Mouse (Mus musculus) ES-E14 (cell line): ENCODE data around the gene Slc7a6. TPM values are rescaled to one million over a fixed set of nuclear protein-coding genes. Genes with fewer than 3 reads are reported as not detected.
"Not testable (repeated sequence)": the region's sequence is repeated elsewhere in the genome, so short reads cannot be mapped to it uniquely, and the experiment has no call there.

ENCODE experiments used
- DNase-seq: peaks from one replicate; pipeline ENCODE4 v3.0.0-alpha.2; 2013; ENCODE audit warnings: low read depth, low spot score
- H3K27ac ChIP-seq: 2 replicates; pipeline ENCODE4 v1.5.1; 2012; ENCODE audit warnings: low read depth, mild to moderate bottlenecking, low read length, moderate library complexity, mixed read lengths; ENCODE audit not compliant: poor library complexity, insufficient read depth, severe bottlenecking
- H3K36me3 ChIP-seq: 2 replicates; pipeline ENCODE4 v1.6.1; 2012; ENCODE audit warnings: mild to moderate bottlenecking, low read length, moderate library complexity, mixed read lengths; ENCODE audit not compliant: control insufficient read depth, poor library complexity, insufficient read depth, severe bottlenecking
- H3K4me1 ChIP-seq, 2 experiments: fragments of 150-350 bp in 1 of 2; sonication (generic) in 1 of 2; 2 replicates each; pipeline ENCODE4 v1.6.1; 2012; ENCODE audit warnings: low read length in 2 of 2, mild to moderate bottlenecking in 1 of 2, mixed read lengths in 1 of 2; ENCODE audit not compliant: control insufficient read depth in 2 of 2, insufficient read depth in 2 of 2, poor library complexity in 1 of 2
- H3K4me3 ChIP-seq, 2 experiments: fragments of 150-350 bp in 1 of 2; sonication (generic) in 1 of 2; 2 replicates each; pipeline ENCODE4 v1.5.1; 2012; ENCODE audit warnings: low read length in 2 of 2, low read depth in 1 of 2, mild to moderate bottlenecking in 1 of 2, mixed read lengths in 1 of 2; ENCODE audit not compliant: insufficient read depth in 1 of 2, poor library complexity in 1 of 2, severe bottlenecking in 1 of 2
- H3K9ac ChIP-seq: 2 replicates; pipeline ENCODE4 v1.6.1; 2012; ENCODE audit warnings: low read depth, mild to moderate bottlenecking, low read length, mixed read lengths; ENCODE audit not compliant: poor library complexity, insufficient read depth, severe bottlenecking
- H3K9me3 ChIP-seq: fragments of 150-350 bp; sonication (generic); 2 replicates; pipeline ENCODE4 v1.6.1; 2012; ENCODE audit warnings: low read depth, mild to moderate bottlenecking, low read length; ENCODE audit not compliant: control insufficient read depth, insufficient read depth
- CHD2 ChIP-seq: IDR thresholded peaks from 2 replicates; pipeline ENCODE4 v1.6.1; 2014; ENCODE audit warnings: mild to moderate bottlenecking, low read depth, low read length, inconsistent platforms
- HCFC1 ChIP-seq: IDR thresholded peaks from 2 replicates; pipeline ENCODE4 v1.6.1; 2012; ENCODE audit warnings: low read length, inconsistent platforms, borderline replicate concordance; ENCODE audit not compliant: insufficient read depth
- MAFK ChIP-seq: IDR thresholded peaks from 2 replicates; pipeline ENCODE4 v1.6.1; 2014; ENCODE audit warnings: mild to moderate bottlenecking, low read depth, low read length, inconsistent platforms; ENCODE audit not compliant: insufficient read depth
- ZC3H11A ChIP-seq: IDR thresholded peaks from 2 replicates; pipeline ENCODE4 v1.6.1; 2012; ENCODE audit warnings: low read depth, mild to moderate bottlenecking, inconsistent platforms, low read length, borderline replicate concordance
- ZNF384 ChIP-seq: IDR thresholded peaks from 2 replicates; pipeline ENCODE4 v1.6.1; 2012; ENCODE audit warnings: low read depth, low read length, inconsistent platforms
- in situ Hi-C, 2 experiments: fragments of 600-800 bp; cut with MboI; formaldehyde crosslinking; loops; one replicate each; pipeline ENCODE4 v1.15.1; 2025; ENCODE audit warnings: low sequenced_read_pairs in 2 of 2, inconsistent platforms in 1 of 2; ENCODE audit not compliant: unreplicated experiment in 2 of 2
- total RNA-seq: library from RNA; depleted of rRNA; stranded (reverse); fragments of 300-350 nt; gene quantifications from 2 replicates; pipeline ENCODE4 v1.2.3, GENCODE M21; 2012

Gene Slc7a6
- total RNA-seq, 1 experiment, result 46.2 TPM

- DNase-seq, result no peak
- H3K27ac ChIP-seq, result no peak overlapping the region
- no peak overlapping the region for H3K4me3 ChIP-seq
- in situ Hi-C loops, result no loop called here
- no peak overlapping the region for H3K9ac ChIP-seq
- H3K36me3 ChIP-seq, result peaks cover 21% of the 10 kb centered on the region
- H3K4me1 ChIP-seq, result no peaks in the 10 kb centered on the region
- no peaks in the 10 kb centered on the region for H3K9me3 ChIP-seq
- TF ChIP-seq CHD2 (no peak), ZC3H11A (no peak), ZNF384 (no peak), MAFK (no peak), HCFC1 (no peak)
Measured at GRCm38 (mm10) chr8:106191639-106192038, 23.0 kb downstream of the Slc7a6 start.

- Histone ChIP-seq H3K27ac (no peak overlapping the region), H3K4me3 (no peak overlapping the region), H3K9me3 (no peaks in the 10 kb centered on the region), H3K36me3 (peaks cover 25% of the 10 kb centered on the region), H3K9ac (no peak overlapping the region), H3K4me1 (no peaks in the 10 kb centered on the region)
- no peak for DNase-seq
- no peak for TF ChIP-seq ZC3H11A
- in situ Hi-C loops, result no loop called here
Measured at GRCm38 (mm10) chr8:106193162-106193561, 24.5 kb downstream of the Slc7a6 start.

- in situ Hi-C loops, result no loop called here
Measured at GRCm38 (mm10) chr8:106194062-106194461, 25.4 kb downstream of the Slc7a6 start.

GRCm38 (mm10) chr8:106198741-106199140, 30.1 kb downstream of the Slc7a6 start:
- in situ Hi-C loops, result no loop called here
- H3K4me3 ChIP-seq, result no peak overlapping the region
- H3K9ac ChIP-seq, result no peak overlapping the region
- TF ChIP-seq HCFC1 (no peak), MAFK (no peak), CHD2 (no peak), ZNF384 (0 out of 2 replicates have a peak, but pooled peaks have one; percentile 47), ZC3H11A (0 out of 2 replicates have a peak, but pooled peaks have one; percentile 21)
- no peak for DNase-seq
- no peaks in the 10 kb centered on the region for H3K9me3 ChIP-seq
- H3K27ac ChIP-seq, result no peak overlapping the region
- H3K36me3 ChIP-seq, result peaks cover 40% of the 10 kb centered on the region
- H3K4me1 ChIP-seq, result no peaks in the 10 kb centered on the region

More at GRCm38 (mm10) chr8:106194062-106194461, 25.4 kb downstream of the Slc7a6 start:
- H3K4me3 ChIP-seq, result no peak overlapping the region
- peaks cover 26% of the 10 kb centered on the region for H3K36me3 ChIP-seq
- DNase-seq, result no peak
- H3K9ac ChIP-seq, result no peak overlapping the region
- no peaks in the 10 kb centered on the region for H3K4me1 ChIP-seq
- TF ChIP-seq HCFC1 (no peak), ZC3H11A (no peak), CHD2 (no peak), ZNF384 (no peak), MAFK (no peak)
- no peak overlapping the region for H3K27ac ChIP-seq
- no peaks in the 10 kb centered on the region for H3K9me3 ChIP-seq

- H3K4me1 ChIP-seq, H3K4me3 ChIP-seq, DNase-seq, H3K27ac ChIP-seq, in situ Hi-C loops, H3K9ac ChIP-seq, H3K9me3 ChIP-seq: not testable (repeated sequence)
- peaks cover 45% of the 10 kb centered on the region for H3K36me3 ChIP-seq
Measured at GRCm38 (mm10) chr8:106199596-106199995, 30.9 kb downstream of the Slc7a6 start.
